In the genomic region with DNA sequence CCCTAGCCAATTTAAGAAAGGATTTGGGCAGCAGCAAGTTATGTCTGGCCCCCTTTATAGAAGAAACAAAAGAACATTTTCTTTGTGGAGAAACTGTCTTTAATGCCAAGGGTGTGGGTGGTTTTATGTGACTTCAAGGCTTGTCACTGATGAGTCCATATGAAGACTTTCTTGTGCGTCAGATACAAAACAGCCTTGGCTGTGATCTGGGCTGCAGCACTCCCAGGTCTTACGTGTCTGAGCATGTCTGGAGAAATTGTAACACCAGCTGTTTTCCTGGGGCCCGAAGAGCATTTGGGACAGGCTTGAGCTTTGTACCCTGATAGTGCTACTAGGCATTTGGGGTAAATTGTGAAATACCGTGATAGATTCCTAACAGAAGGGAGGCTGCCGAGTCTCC, we compare ENCODE assay signal across 20 mouse cellular contexts. TPM values are rescaled to one million over a fixed set of nuclear protein-coding genes. Genes with fewer than 3 reads are reported as not detected.
"Had no signal": no experiment of that assay in that cellular context is flagged by ENCODE, and none has a peak within 500 bp of the region (broad histone marks: within the 10 kb centered on the region; RNA-seq: fewer than 3 reads in every experiment).

No protein-coding gene starts in this region.

- H3K4me3 ChIP-seq: lung, embryonic 15.5 days; midbrain, embryonic 10.5 days; midbrain, embryonic 12.5 days; myocyte; neural tube, embryonic 13.5 days; neural tube, embryonic 15.5 days had no signal

- H3K27ac ChIP-seq: lung, embryonic 15.5 days; midbrain, embryonic 10.5 days; midbrain, embryonic 12.5 days; neural tube, embryonic 13.5 days; neural tube, embryonic 15.5 days had no signal

- H3K4me1 ChIP-seq: lung, embryonic 15.5 days; midbrain, embryonic 10.5 days; midbrain, embryonic 12.5 days; neural tube, embryonic 13.5 days; neural tube, embryonic 15.5 days had no signal

- H3K36me3 ChIP-seq: lung, embryonic 15.5 days; midbrain, embryonic 10.5 days; midbrain, embryonic 12.5 days; neural tube, embryonic 13.5 days; neural tube, embryonic 15.5 days had no signal

- DNase-seq: lung, adult 2 months; lung, postnatal 10 days; lung, postnatal 4 days; midbrain, embryonic 14.5 days; retina, postnatal 1 day; right cerebral cortex, adult 18-20 months; right cerebral cortex, postnatal 25 days; right cerebral cortex, postnatal 4 days; spleen, adult 18-20 months; thymus, adult 18-20 months; thymus, postnatal 14 days; thymus, postnatal 36 days had no signal

- H3K9me3 ChIP-seq: lung, embryonic 15.5 days; midbrain, embryonic 10.5 days; midbrain, embryonic 12.5 days; neural tube, embryonic 13.5 days; neural tube, embryonic 15.5 days had no signal

- H3K27me3 ChIP-seq: lung, embryonic 15.5 days; midbrain, embryonic 12.5 days; neural tube, embryonic 13.5 days; neural tube, embryonic 15.5 days had no signal

- H3K9ac ChIP-seq: lung, embryonic 15.5 days; midbrain, embryonic 12.5 days; neural tube, embryonic 13.5 days; neural tube, embryonic 15.5 days had no signal

- ATAC-seq: midbrain, embryonic 16.5 days had no signal

- H3K4me2 ChIP-seq: lung, embryonic 15.5 days; midbrain, embryonic 12.5 days; neural tube, embryonic 13.5 days; neural tube, embryonic 15.5 days had no signal

RNA-seq across cellular contexts. Expression of a gene that starts 16.8 kb away (rescaled TPM):
- total RNA-seq: megakaryocyte, adult 5-6 weeks had no signal
